Mouse (Mus musculus): ENCODE measurements around the gene Slc8a1. TPM values are rescaled to one million over a fixed set of nuclear protein-coding genes. Genes with fewer than 3 reads are reported as not detected.

The Slc8a1 gene
- total and polyA plus RNA-seq, 3 experiments: not detected

DNA sequence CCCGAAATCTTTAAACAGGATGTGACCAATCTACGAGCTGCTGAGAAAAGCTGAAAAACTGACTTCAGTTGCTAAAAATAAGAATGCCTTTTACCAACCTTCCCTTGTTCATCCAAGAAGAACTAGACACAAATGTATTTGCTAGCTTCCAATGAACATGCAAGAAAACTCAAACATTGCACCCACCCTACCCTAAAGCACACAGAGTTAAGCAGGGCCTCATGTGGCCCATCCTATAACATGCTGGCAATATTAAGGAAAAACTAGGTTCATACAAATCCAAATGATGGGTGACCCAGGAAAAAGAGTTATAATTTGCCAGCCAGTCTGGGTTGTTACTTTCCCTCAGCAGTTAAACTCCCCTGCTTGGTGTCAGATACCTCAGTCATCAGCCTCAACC is 398 bp downstream of the Slc8a1 start:
- TF ChIP-seq GABPA (IDR thresholded peaks at IDR 0.05; ENCODE audit: insufficient replicate concordance, low read depth, low read length) (no peak), MAFK (IDR thresholded peaks at IDR 0.05; ENCODE audit: insufficient replicate concordance, low read length) (no peak), POLR2AphosphoS2 (IDR thresholded peaks at IDR 0.05; ENCODE audit: low read depth, low read length) (no peak), IRF4 (IDR thresholded peaks at IDR 0.05; ENCODE audit: low read depth, low read length) (no peak), PAX5 (IDR thresholded peaks at IDR 0.05; ENCODE audit: low read length) (no peak), TBP (conservative IDR thresholded peaks at IDR 0.05; ENCODE audit: low read depth, low read length) (no peak), MXI1 (IDR thresholded peaks at IDR 0.05; ENCODE audit: low read depth, low read length) (no peak), ZC3H11A (IDR thresholded peaks at IDR 0.05; ENCODE audit: low read depth, low read length) (no peak), E2F4 (IDR thresholded peaks at IDR 0.05; ENCODE audit: insufficient replicate concordance, low read depth, low read length) (no peak), TCF12 (IDR thresholded peaks at IDR 0.05; ENCODE audit: low read depth, low read length) (no peak), NRF1 (IDR thresholded peaks at IDR 0.05; ENCODE audit: low read depth, low read length) (no peak), MAZ (IDR thresholded peaks at IDR 0.05; ENCODE audit: low read depth, low read length) (no peak), HCFC1 (IDR thresholded peaks at IDR 0.05; ENCODE audit: low read depth, low read length) (no peak), ZMIZ1 (IDR thresholded peaks at IDR 0.05; ENCODE audit: low read depth, low read length) (no peak), MAX (IDR thresholded peaks at IDR 0.05; ENCODE audit: low read length) (no peak), JUN (IDR thresholded peaks at IDR 0.05; ENCODE audit: insufficient read depth, low read depth, low read length) (no peak), POLR2A (IDR thresholded peaks at IDR 0.05; ENCODE audit: low read depth, low read length) (no peak), ETS1 (conservative IDR thresholded peaks at IDR 0.05; ENCODE audit: low read depth, low read length) (no peak), CHD2 (IDR thresholded peaks at IDR 0.05; ENCODE audit: low read length) (no peak)
- Histone ChIP-seq H3K27me3 (replicated peaks) (no peaks in the 10 kb centered on the region), H3K4me1 (ENCODE audit: control insufficient read depth in 1 of 2, insufficient read depth in 2 of 2) (no peaks in the 10 kb centered on the region), H3K36me3 (replicated peaks in 1 of 2; ENCODE audit: control insufficient read depth in 1 of 2, insufficient read depth in 1 of 2, low read length in 1 of 2) (no peaks in the 10 kb centered on the region), H3K4me2 (ENCODE audit: insufficient read depth, low read depth, poor library complexity, severe bottlenecking) (no peak overlapping the region), H3K4me3 (replicated peaks in 1 of 3; ENCODE audit: low read depth in 2 of 3, low read length in 2 of 3, poor library complexity in 1 of 3) (no peak overlapping the region), H3K27ac (ENCODE audit: insufficient read depth, low read depth) (no peak overlapping the region), H3K79me2 (replicated peaks; ENCODE audit: control insufficient read depth, extremely low read depth, insufficient read depth, poor library complexity, severe bottlenecking) (no peaks in the 10 kb centered on the region), H3K9me3 (replicated peaks; ENCODE audit: low read length) (peaks cover 35% of the 10 kb centered on the region), H3K9ac (ENCODE audit: insufficient read depth, low read depth) (no peak overlapping the region)
- in situ Hi-C loops (cut with MboI; ENCODE audit: low pct_ligation_motif_present, low pct_unique_long_range_greater_than_20kb, low sequenced_read_pairs) (no loop called here), dilution Hi-C loops (cut with MboI; ENCODE audit: extremely low pct_ligation_motif_present, extremely low pct_unique_long_range_greater_than_20kb, low sequenced_read_pairs) (no loop called here)
- DNase-seq (ENCODE audit: extremely low read depth): no peak

DNA sequence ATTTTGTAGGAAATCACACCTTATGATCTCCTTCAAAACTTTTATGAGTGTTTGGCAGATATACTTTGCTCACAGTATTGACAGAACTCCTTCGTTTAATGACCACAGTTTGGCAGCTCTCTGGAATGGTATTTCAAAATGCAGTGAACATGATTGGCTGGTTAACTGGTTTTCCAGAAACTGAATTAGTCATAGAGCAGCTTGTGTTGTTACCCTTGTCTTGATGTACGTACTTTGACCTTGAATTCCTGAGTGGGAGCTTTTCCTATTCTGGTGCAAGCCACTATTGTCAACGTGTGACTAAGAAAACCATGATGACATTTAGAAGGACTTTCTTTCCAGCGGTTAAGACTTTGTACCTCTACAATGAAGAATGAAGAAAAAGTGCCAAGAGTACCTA is 868 bp downstream of the Slc8a1 start:
- H3K4me1 ChIP-seq (ENCODE audit: control insufficient read depth in 1 of 2, insufficient read depth in 2 of 2): no peaks in the 10 kb centered on the region
- no peak overlapping the region for H3K9ac ChIP-seq (ENCODE audit: insufficient read depth, low read depth)
- no peak overlapping the region for H3K27ac ChIP-seq (ENCODE audit: insufficient read depth, low read depth)
- H3K36me3 ChIP-seq (replicated peaks in 1 of 2; ENCODE audit: control insufficient read depth in 1 of 2, insufficient read depth in 1 of 2, low read length in 1 of 2): no peaks in the 10 kb centered on the region
- DNase-seq (ENCODE audit: extremely low read depth): no peak
- no peaks in the 10 kb centered on the region for H3K27me3 ChIP-seq (replicated peaks)
- TF ChIP-seq MYC (IDR thresholded peaks at IDR 0.05; ENCODE audit: low read depth, low read length) (no peak), JUN (IDR thresholded peaks at IDR 0.05; ENCODE audit: insufficient read depth, low read depth, low read length) (no peak), JUND (conservative IDR thresholded peaks at IDR 0.05; ENCODE audit: low read depth, low read length) (no peak), NELFE (IDR thresholded peaks at IDR 0.05; ENCODE audit: low read depth, low read length) (no peak), PAX5 (IDR thresholded peaks at IDR 0.05; ENCODE audit: low read length) (no peak), MXI1 (IDR thresholded peaks at IDR 0.05; ENCODE audit: low read depth, low read length) (no peak), POLR2AphosphoS2 (IDR thresholded peaks at IDR 0.05; ENCODE audit: low read depth, low read length) (no peak), RCOR1 (conservative IDR thresholded peaks at IDR 0.05; ENCODE audit: low read depth, low read length) (no peak), USF1 (IDR thresholded peaks at IDR 0.05; ENCODE audit: low read depth, low read length) (no peak), CHD1 (IDR thresholded peaks at IDR 0.05; ENCODE audit: low read depth, low read length) (no peak), USF2 (conservative IDR thresholded peaks at IDR 0.05; ENCODE audit: low read depth, low read length) (no peak), EP300 (IDR thresholded peaks at IDR 0.05; ENCODE audit: low read length) (no peak), CTCF (conservative IDR thresholded peaks at IDR 0.05 in 1 of 2, IDR thresholded peaks at IDR 0.05 in 1 of 2; ENCODE audit: low read depth in 2 of 2, low read length in 2 of 2) (no peak), SMC3 (IDR thresholded peaks at IDR 0.05; ENCODE audit: low read depth, low read length) (no peak), ETS1 (conservative IDR thresholded peaks at IDR 0.05; ENCODE audit: low read depth, low read length) (no peak)
- no peak overlapping the region for H3K4me2 ChIP-seq (ENCODE audit: insufficient read depth, low read depth, poor library complexity, severe bottlenecking)
- in situ Hi-C loops (cut with MboI; ENCODE audit: low pct_ligation_motif_present, low pct_unique_long_range_greater_than_20kb, low sequenced_read_pairs) (no loop called here), dilution Hi-C loops (cut with MboI; ENCODE audit: extremely low pct_ligation_motif_present, extremely low pct_unique_long_range_greater_than_20kb, low sequenced_read_pairs) (no loop called here)
- H3K9me3 ChIP-seq (replicated peaks; ENCODE audit: low read length): peaks cover 36% of the 10 kb centered on the region
- H3K4me3 ChIP-seq (replicated peaks in 1 of 3; ENCODE audit: low read depth in 2 of 3, low read length in 2 of 3, poor library complexity in 1 of 3): no peak overlapping the region
- H3K79me2 ChIP-seq (replicated peaks; ENCODE audit: control insufficient read depth, extremely low read depth, insufficient read depth, poor library complexity, severe bottlenecking): no peaks in the 10 kb centered on the region
